Mouse (Mus musculus): Measurements from ENCODE around the gene Cnn3. TPM values are rescaled to one million over a fixed set of nuclear protein-coding genes. Genes with fewer than 3 reads are reported as not detected.

Cnn3 gene
- polyA plus RNA-seq, 1 experiment from 2014 or later: 947 TPM

- Histone ChIP-seq H3K27ac (replicated peaks) (peak overlapping the region; percentile 100), H3K4me3 (peak overlapping the region; percentile 92), H3K36me3 (peaks cover 15% of the 10 kb centered on the region), H3K27me3 (ENCODE audit: low read depth, poor library complexity, severe bottlenecking) (peaks cover 24% of the 10 kb centered on the region), H3K9me3 (replicated peaks) (no peaks in the 10 kb centered on the region), H3K4me1 (peaks cover 59% of the 10 kb centered on the region)
- under 1% methylated on average over 13 of the region's 13 CpGs for WGBS
- DNase-seq (ENCODE audit: low spot score): peak; percentile 93
Observed at GRCm38 (mm10) chr3:121427520-121427908, 1.2 kb downstream of the Cnn3 start.

GRCm38 (mm10) chr3:121428230-121428629, 1.9 kb downstream of the Cnn3 start:
- Histone ChIP-seq H3K9me3 (replicated peaks) (no peaks in the 10 kb centered on the region), H3K4me1 (peaks cover 67% of the 10 kb centered on the region), H3K27me3 (ENCODE audit: low read depth, poor library complexity, severe bottlenecking) (peaks cover 21% of the 10 kb centered on the region), H3K27ac (replicated peaks) (peak overlapping the region; percentile 100), H3K36me3 (peaks cover 22% of the 10 kb centered on the region), H3K4me3 (peak overlapping the region; percentile 92)
- 9% methylated on average over 8 of the region's 8 CpGs for WGBS
- peak; percentile 26 for DNase-seq (ENCODE audit: low spot score)

GRCm38 (mm10) chr3:121428696-121429259, 2.5 kb downstream of the Cnn3 start:
- 58% methylated on average over 11 of the region's 11 CpGs for WGBS
- no peaks in the 10 kb centered on the region for H3K9me3 ChIP-seq (replicated peaks)
- H3K27me3 ChIP-seq (ENCODE audit: low read depth, poor library complexity, severe bottlenecking): peaks cover 16% of the 10 kb centered on the region
- H3K27ac ChIP-seq (replicated peaks): peak overlapping the region; percentile 100
- H3K36me3 ChIP-seq: peaks cover 27% of the 10 kb centered on the region
- H3K4me3 ChIP-seq: peak overlapping the region; percentile 92
- peaks cover 72% of the 10 kb centered on the region for H3K4me1 ChIP-seq
- no peak for DNase-seq (ENCODE audit: low spot score)

GRCm38 (mm10) chr3:121429469-121429868, 3.2 kb downstream of the Cnn3 start:
- Histone ChIP-seq H3K27ac (replicated peaks) (peak overlapping the region; percentile 73), H3K9me3 (replicated peaks) (no peaks in the 10 kb centered on the region), H3K27me3 (ENCODE audit: low read depth, poor library complexity, severe bottlenecking) (peaks cover 9% of the 10 kb centered on the region), H3K36me3 (peaks cover 34% of the 10 kb centered on the region), H3K4me3 (peak overlapping the region; percentile 92), H3K4me1 (peaks cover 79% of the 10 kb centered on the region)
- no peak for DNase-seq (ENCODE audit: low spot score)
- WGBS: 45% methylated on average over 3 of the region's 3 CpGs

- H3K4me3 ChIP-seq: peak overlapping the region; percentile 92
- peak; percentile 25 for DNase-seq (ENCODE audit: low spot score)
- peaks cover 43% of the 10 kb centered on the region for H3K36me3 ChIP-seq
- peak overlapping the region; percentile 73 for H3K27ac ChIP-seq (replicated peaks)
- peaks cover 82% of the 10 kb centered on the region for H3K4me1 ChIP-seq
- no peaks in the 10 kb centered on the region for H3K27me3 ChIP-seq (ENCODE audit: low read depth, poor library complexity, severe bottlenecking)
- no peaks in the 10 kb centered on the region for H3K9me3 ChIP-seq (replicated peaks)
- WGBS: 25% methylated on average over 7 of the region's 7 CpGs
Observed at GRCm38 (mm10) chr3:121430289-121430936, 4.1 kb downstream of the Cnn3 start.

- peaks cover 73% of the 10 kb centered on the region for H3K36me3 ChIP-seq
- no peak overlapping the region for H3K4me3 ChIP-seq
- no peaks in the 10 kb centered on the region for H3K9me3 ChIP-seq (replicated peaks)
- DNase-seq (ENCODE audit: low spot score): no peak
- WGBS: 83% methylated on average over 6 of the region's 6 CpGs
- no peak overlapping the region for H3K27ac ChIP-seq (replicated peaks)
- peaks cover 92% of the 10 kb centered on the region for H3K4me1 ChIP-seq
- no peaks in the 10 kb centered on the region for H3K27me3 ChIP-seq (ENCODE audit: low read depth, poor library complexity, severe bottlenecking)
Observed at GRCm38 (mm10) chr3:121433359-121433758, 7.1 kb downstream of the Cnn3 start.

GRCm38 (mm10) chr3:121433968-121434533, 7.8 kb downstream of the Cnn3 start:
- H3K36me3 ChIP-seq: peaks cover 80% of the 10 kb centered on the region
- H3K9me3 ChIP-seq (replicated peaks): no peaks in the 10 kb centered on the region
- H3K27me3 ChIP-seq (ENCODE audit: low read depth, poor library complexity, severe bottlenecking): no peaks in the 10 kb centered on the region
- 64% methylated on average over 8 of the region's 8 CpGs for WGBS
- 0 out of 2 replicates have a peak overlapping the region, but pooled peaks have one; percentile 57 for H3K27ac ChIP-seq (replicated peaks)
- no peak overlapping the region for H3K4me3 ChIP-seq
- DNase-seq (ENCODE audit: low spot score): no peak
- peaks cover 89% of the 10 kb centered on the region for H3K4me1 ChIP-seq

GRCm38 (mm10) chr3:121435296-121435695, 9.0 kb downstream of the Cnn3 start:
- H3K27ac ChIP-seq (replicated peaks): no peak overlapping the region
- no peak for DNase-seq (ENCODE audit: low spot score)
- peaks cover 87% of the 10 kb centered on the region for H3K4me1 ChIP-seq
- no peaks in the 10 kb centered on the region for H3K27me3 ChIP-seq (ENCODE audit: low read depth, poor library complexity, severe bottlenecking)
- H3K36me3 ChIP-seq: peaks cover 92% of the 10 kb centered on the region
- H3K4me3 ChIP-seq: no peak overlapping the region
- H3K9me3 ChIP-seq (replicated peaks): no peaks in the 10 kb centered on the region
- WGBS: 90% methylated on average over 5 of the region's 5 CpGs

- Histone ChIP-seq H3K4me1 (peaks cover 70% of the 10 kb centered on the region), H3K4me3 (no peak overlapping the region), H3K9me3 (replicated peaks) (no peaks in the 10 kb centered on the region), H3K27me3 (ENCODE audit: low read depth, poor library complexity, severe bottlenecking) (no peaks in the 10 kb centered on the region), H3K36me3 (peaks cover 99% of the 10 kb centered on the region), H3K27ac (replicated peaks) (no peak overlapping the region)
- no peak for DNase-seq (ENCODE audit: low spot score)
- 91% methylated on average over 7 of the region's 7 CpGs for WGBS
Observed at GRCm38 (mm10) chr3:121437070-121437469, 10.8 kb downstream of the Cnn3 start.

- no peaks in the 10 kb centered on the region; the same call in 1 of the 2 replicates for H3K9me3 ChIP-seq (replicated peaks)
- no peak overlapping the region for H3K27ac ChIP-seq (replicated peaks)
- DNase-seq (ENCODE audit: low spot score): no peak
- no peak overlapping the region for H3K4me3 ChIP-seq
- peaks cover 61% of the 10 kb centered on the region for H3K4me1 ChIP-seq
- peaks cover 99% of the 10 kb centered on the region for H3K36me3 ChIP-seq
- WGBS: 76% methylated on average over 7 of the region's 7 CpGs
- H3K27me3 ChIP-seq (ENCODE audit: low read depth, poor library complexity, severe bottlenecking): no peaks in the 10 kb centered on the region
Observed at GRCm38 (mm10) chr3:121437996-121438395, 11.7 kb downstream of the Cnn3 start.

GRCm38 (mm10) chr3:121439623-121440161, 13.4 kb downstream of the Cnn3 start:
- WGBS: 87% methylated on average over 11 of the region's 11 CpGs
- Histone ChIP-seq H3K36me3 (peaks cover 100% of the 10 kb centered on the region), H3K27me3 (ENCODE audit: low read depth, poor library complexity, severe bottlenecking) (no peaks in the 10 kb centered on the region), H3K27ac (replicated peaks) (no peak overlapping the region), H3K4me3 (no peak overlapping the region), H3K4me1 (peaks cover 44% of the 10 kb centered on the region), H3K9me3 (replicated peaks) (peaks cover 12% of the 10 kb centered on the region)
- no peak for DNase-seq (ENCODE audit: low spot score)

GRCm38 (mm10) chr3:121441504-121441903, 15.2 kb downstream of the Cnn3 start:
- H3K36me3 ChIP-seq: peaks cover 99% of the 10 kb centered on the region
- 95% methylated on average over 12 of the region's 12 CpGs for WGBS

GRCm38 (mm10) chr3:121442288-121442687, 16.0 kb downstream of the Cnn3 start:
- Histone ChIP-seq H3K9me3 (replicated peaks) (peaks cover 20% of the 10 kb centered on the region), H3K36me3 (peaks cover 97% of the 10 kb centered on the region), H3K27me3 (ENCODE audit: low read depth, poor library complexity, severe bottlenecking) (no peaks in the 10 kb centered on the region), H3K4me3 (no peak overlapping the region), H3K4me1 (peaks cover 29% of the 10 kb centered on the region), H3K27ac (replicated peaks) (no peak overlapping the region)
- WGBS: 94% methylated on average over 5 of the region's 5 CpGs
- DNase-seq (ENCODE audit: low spot score): no peak

More at GRCm38 (mm10) chr3:121441504-121441903, 15.2 kb downstream of the Cnn3 start:
- H3K27me3 ChIP-seq (ENCODE audit: low read depth, poor library complexity, severe bottlenecking): no peaks in the 10 kb centered on the region
- DNase-seq (ENCODE audit: low spot score): no peak
- H3K4me1 ChIP-seq: peaks cover 35% of the 10 kb centered on the region
- H3K4me3 ChIP-seq: no peak overlapping the region
- H3K9me3 ChIP-seq (replicated peaks): peaks cover 17% of the 10 kb centered on the region
- no peak overlapping the region for H3K27ac ChIP-seq (replicated peaks)

All from midbrain, embryonic 10.5 days (tissue).